Mouse (Mus musculus) adrenal gland, adult 2 months (tissue): ENCODE measurements around the gene Gm49391. TPM values are rescaled to one million over a fixed set of nuclear protein-coding genes. Genes with fewer than 3 reads are reported as not detected.
A peak's percentile ranks its signal among the peaks of the same experiment; 100 is the strongest.
"Not testable (repeated sequence)": the region's sequence is repeated elsewhere in the genome, so short reads cannot be mapped to it uniquely, and the experiment has no call there.

ENCODE experiments used
- DNase-seq: peaks from one replicate; pipeline ENCODE4 v3.0.0; 2021
- long read RNA-seq: library from polyadenylated mRNA; stranded (forward); transcript quantifications from one replicate; pipeline ENCODE4 v2.0.0, GENCODE M21; 2021
- polyA plus RNA-seq: library from polyadenylated mRNA; depleted of rRNA; stranded (reverse); fragments of >200 nt; gene quantifications from 2 replicates; pipeline ENCODE4 v1.2.3, GENCODE M21; 2012; rRNA removed
- total RNA-seq, 2 experiments: library from RNA; stranded (reverse); gene quantifications; 2 replicates each; pipeline ENCODE4 v1.2.3; 2021

Gene Gm49391
- total RNA-seq = 1 to 10 TPM in 1 of 2 experiments, not detected in 1; 1.0 TPM
- 0.16 TPM in 1 of 2 replicates, not detected in the other for polyA plus RNA-seq
- long read RNA-seq = 0 reads

DNA sequence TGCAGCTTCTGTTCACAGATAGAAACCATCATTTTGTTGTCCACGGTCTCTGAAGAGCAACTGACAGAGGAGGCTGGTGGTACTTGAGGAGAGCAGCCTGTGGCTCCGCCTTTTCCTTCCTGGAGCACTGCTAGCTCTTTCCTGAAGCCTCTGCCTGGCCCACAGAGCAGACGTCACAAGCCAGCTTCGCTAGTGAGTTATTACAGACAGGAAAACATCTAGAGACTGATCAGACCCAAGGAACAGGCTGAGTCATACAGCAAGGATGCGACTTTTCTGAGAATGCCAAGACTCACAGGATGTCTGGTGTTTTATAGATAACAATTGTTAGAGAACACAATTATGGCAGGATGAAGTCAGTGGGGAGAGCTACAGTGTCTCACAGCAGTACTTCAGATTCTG is at the start of gene Gm49391, which contains the start of gene Ctla2a:
Gene Gm49391, minus strand, starts transcription at position 72 of the 402 bp plus-strand sequence.
Gene Ctla2a, minus strand, starts transcription at position 126 of the 402 bp plus-strand sequence.
- peak; percentile 52 for DNase-seq

DNA sequence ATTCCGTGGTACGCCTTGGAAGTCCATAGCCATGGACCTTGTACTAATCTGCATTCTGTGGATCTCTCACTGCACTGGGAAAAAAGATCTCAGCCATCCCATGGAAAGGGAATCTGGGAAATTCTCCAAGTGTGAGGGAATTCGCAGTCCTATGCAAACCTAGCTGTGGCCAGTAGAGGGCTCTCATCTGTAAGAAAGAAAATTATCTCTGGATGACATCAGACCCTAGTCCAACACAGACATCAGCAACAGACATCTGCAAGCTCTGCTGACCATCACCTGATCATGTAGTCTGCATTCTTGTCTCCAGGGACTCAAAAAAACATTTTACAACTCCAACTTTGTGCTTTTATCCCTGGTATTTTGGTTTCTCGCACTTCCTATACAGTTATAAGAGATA is 35.9 kb upstream of the Gm49391 start:
- DNase-seq = not testable (repeated sequence)

DNA sequence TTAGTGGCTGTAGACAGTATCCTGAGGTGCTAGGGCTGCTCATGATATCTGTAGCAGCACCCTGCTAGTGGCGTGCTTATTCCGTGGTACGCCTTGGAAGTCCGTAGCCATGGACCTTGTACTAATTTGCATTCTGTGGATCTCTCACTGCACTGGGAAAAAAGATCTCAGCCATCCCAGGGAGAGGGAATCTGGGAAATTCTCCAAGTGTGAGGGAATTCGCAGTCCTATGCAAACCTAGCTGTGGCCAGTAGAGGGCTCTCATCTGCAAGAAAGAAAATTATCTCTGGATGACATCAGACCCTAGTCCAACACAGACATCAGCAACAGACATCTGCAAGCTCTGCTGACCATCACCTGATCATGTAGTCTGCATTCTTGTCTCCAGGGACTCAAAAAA is 27.6 kb upstream of the Gm49391 start:
- DNase-seq = not testable (repeated sequence)

DNA sequence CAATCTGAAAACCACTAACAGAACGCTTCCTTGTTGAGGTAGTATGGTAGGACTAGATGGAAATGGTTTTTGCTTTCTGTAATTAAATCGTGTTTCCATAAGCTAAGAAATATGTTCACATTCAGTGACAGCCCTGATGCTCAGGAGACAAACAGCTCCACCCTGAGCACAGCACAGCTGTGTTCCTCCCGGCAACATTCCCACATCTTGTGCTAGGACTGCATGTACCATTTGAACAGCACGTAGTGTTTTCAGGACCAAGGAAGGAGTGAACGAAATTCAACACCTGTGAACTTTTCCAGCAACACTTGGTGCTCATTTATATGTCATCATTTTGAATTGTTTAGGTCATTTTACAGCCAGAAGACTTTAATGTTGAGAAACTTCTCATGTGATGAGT is 25.3 kb upstream of the Gm49391 start:
- no peak for DNase-seq

DNA sequence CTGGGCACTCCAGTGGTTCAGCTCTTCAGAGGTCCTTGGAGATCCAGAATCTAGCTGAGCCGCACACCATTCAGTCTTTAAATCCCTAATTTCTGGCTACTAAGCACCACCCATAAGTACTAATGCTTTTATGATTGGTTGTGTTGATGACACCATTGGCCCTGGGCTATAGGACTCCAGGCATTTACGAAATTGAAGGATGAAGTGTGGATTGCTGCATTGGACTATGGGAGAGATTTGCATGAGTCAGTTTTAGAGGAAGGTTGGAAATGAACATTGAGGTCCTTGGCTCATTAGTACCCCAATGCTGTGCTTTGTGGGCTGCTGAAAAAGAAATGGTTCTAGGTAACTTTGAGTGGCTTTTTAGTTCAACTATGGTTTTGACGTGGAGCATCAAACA is 5.5 kb upstream of the Gm49391 start, which contains the start of gene Tpbpa:
Gene Tpbpa, minus strand, starts transcription at position 101 of the 400 bp plus-strand sequence.
- not testable (repeated sequence) for DNase-seq

DNA sequence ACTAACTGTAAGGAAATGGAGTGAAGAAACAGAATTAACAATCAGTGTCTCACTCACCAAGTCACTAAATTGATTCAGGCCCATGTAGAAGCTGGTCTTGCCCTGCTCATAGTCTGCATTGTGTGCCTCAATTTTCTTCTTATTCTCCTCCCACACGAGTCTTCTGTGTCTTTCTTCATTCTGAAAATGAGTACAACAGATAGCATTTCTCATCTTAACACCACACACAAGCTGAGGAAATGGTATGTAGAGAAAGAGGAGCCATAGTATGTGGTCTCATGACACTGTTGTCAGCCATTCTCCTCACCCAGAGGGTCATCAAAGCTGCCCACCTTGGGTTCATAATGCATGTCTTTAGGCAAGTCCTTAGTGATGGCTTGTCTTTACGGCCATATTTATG is 881 bp downstream of the Gm49391 start, which contains the start of gene Gm49393:
Gene Gm49393, minus strand, starts transcription at position 101 of the 400 bp plus-strand sequence.
- not testable (repeated sequence) for DNase-seq

DNA sequence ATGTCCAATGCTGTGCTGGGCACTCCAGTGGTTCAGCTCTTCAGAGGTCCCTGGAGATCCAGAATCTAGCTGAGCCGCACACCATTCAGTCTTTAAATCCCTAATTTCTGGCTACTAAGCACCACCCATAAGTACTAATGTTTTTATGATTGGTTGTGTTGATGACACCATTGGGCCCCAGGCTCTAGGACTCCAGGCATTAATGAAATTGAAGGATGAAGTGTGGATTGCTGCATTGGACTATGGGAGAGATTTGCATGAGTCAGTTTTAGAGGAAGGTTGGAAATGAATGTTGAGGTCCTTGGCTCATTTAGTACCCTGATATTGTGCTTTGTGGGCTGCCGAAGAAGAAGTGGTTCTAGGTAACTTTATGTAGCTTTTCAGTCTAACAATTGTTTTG is 31.6 kb downstream of the Gm49391 start, which contains the start of gene Tpbpb:
Gene Tpbpb, minus strand, starts transcription at position 101 of the 400 bp plus-strand sequence.
- DNase-seq = not testable (repeated sequence)

DNA sequence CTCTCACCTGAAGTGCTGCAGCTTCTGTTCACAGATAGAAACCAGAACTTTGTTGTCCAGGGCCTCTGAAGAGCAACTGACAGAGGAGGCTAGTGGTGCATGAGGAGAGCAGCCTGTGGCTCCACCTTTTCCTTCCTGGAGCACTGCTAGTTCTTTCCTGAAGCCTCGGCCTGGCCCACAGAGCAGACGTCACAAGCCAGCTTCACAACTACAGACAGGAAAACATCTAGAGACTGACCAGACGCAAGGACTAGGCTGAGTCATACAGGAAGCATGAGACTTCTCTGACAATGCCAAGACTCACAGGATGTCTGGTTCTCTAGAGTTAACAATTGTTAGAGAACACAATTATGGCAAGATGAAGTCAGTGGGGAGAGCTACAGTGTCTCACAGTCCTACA is 39.0 kb downstream of the Gm49391 start, which contains the start of gene Ctla2b:
Gene Ctla2b, minus strand, starts transcription at position 120 of the 400 bp plus-strand sequence.
- peak; percentile 60 for DNase-seq

DNA sequence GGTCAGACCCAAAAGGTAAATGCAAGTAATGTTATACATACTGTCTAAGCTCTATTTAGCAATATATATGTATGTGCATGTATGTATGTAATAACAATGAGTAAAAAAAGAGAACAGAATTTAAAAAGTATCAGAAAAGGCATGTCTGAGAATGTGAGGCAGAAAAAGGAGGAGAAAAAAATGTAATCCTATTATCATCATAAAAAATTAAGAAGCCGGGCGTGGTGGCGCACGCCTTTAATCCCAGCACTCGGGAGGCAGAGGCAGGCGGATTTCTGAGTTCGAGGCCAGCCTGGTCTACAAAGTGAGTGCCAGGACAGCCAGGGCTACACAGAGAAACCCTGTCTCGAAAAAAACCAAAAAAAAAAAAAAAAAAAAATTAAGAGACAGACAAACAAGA is 39.6 kb downstream of the Gm49391 start, which contains the start of gene Gm49392:
Gene Gm49392, minus strand, starts transcription at position 101 of the 400 bp plus-strand sequence.
- not testable (repeated sequence) for DNase-seq

DNA sequence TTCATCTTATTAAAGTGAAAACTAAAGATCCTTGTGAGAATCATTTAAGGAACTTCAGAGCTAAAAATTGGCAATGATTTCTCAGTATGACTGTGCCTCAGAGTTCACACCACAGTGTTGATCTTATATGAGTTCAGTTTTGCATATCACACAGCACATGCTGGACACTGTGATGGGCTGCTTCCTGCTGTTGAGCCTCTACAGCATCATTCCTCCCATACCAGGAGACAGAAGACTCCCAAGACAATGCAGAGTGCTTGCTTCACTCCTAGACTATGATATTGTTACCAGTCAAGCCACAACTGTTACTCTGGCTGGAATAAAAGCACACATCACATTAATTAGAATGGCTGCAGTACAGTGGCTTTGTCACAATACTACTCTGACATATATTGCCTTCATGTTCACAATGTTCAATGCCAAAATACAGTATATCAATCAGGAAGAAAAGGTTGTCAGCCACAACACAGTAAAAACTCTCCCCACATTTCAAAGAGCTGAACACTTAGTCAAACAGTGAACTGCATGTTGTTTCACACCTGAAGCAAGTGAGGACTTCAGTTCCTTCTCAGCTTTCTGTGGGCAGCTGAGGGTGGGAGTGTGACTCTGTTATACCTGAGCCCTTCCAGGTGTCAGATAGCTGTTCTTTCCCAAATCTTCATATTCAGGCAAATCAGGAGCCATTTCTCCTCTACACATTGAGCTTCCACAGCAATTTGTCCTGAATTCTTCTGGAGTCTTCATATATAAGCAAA is 40.8 kb downstream of the Gm49391 start:
- DNase-seq = no peak

DNA sequence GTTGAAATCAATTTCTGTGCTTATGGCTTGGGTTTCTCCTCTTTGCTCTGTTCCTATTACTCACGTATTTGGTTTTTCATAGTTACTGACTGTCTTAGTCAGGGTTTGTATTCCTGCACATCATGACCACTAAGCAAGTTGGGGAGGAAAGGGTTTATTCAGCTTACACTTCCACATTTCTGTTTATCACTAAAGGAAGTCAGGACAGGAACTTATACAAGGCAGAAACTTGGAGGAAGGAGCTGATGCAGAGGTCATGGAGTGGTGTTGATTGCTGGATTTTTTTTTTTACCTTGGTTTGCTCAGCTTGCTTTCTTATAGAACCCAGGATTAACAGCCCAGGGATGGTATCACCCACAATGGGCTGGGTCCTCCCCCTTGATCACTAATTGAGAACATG is 44.1 kb downstream of the Gm49391 start:
- DNase-seq = no peak

DNA sequence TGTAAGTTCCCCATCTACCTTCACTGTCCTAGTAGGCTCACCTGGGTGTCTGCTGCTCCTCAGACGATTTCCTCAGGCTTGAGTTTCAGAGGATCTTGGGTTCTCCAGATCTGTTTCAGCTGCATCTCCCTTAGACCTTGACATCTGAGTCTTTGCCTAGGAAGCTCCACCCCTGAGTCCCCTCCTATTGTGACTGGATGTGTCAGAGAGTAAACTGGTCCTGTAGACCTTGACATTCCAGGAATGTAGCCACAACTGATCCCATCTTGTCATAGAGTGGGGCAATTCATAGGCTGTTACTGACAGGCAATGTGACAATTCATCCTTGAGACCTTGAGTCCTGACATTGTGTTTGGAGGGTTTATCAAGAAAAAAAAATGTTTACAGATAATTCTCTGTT is 72.1 kb downstream of the Gm49391 start, which contains the start of gene 4930486L24Rik:
Gene 4930486L24Rik, minus strand, starts transcription at position 195 of the 400 bp plus-strand sequence.
- DNase-seq = peak; percentile 83

DNA sequence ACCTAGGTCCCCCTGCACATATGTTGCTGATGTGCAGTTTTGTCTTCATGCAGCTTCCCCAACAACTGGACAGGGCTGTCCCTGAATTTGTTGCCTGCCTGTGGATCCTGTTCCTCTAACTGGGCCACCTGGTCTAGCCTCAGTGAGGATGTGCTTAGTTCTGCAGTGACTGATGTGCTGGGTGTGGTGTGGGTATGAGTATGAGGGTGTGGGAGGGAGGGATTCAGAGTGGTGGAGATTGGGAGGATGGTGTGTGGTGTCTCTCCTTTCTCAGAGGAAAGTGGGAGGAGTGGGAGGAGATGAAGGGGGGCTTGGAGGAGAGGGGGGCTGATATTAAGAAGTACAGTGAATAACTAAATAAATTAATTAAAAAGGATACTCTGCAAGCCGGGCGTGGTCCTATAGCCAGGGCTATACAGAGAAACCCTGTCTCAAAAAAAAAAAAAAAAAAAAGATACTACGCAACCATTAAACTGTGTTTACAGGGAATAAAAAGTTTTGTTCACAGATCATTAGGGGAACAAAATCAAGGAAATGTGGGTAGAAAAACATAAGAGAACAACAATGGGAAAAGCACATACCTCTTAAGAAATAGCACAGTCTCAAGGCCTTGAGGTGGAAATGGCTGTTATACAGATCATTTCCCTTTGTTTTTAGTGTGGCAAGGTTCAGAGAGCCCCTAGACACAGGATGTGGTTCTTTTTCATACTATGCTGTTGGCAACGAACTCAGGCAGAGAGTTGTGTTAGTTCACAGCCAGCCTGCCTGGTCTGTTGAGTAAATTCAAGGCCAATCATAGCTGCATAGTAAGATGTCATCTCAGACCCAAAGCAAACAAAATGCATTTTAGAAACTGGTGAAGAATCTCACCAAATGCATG is 87.9 kb downstream of the Gm49391 start:
- no peak for DNase-seq

Other genes starting within 250 kb of the Gm49391 start
- gene BC051665, start 150.2 kb downstream of the Gm49391 start, total RNA-seq = not detected
- not detected in 2 replicates for gene BC051665, start 150.2 kb downstream of the Gm49391 start, polyA plus RNA-seq
- not detected for gene Ctsll3, start 133.7 kb downstream of the Gm49391 start, total RNA-seq
- gene Ctsll3, start 133.7 kb downstream of the Gm49391 start, polyA plus RNA-seq = not detected in 2 replicates
- 10 to 100 TPM in 1 of 2 experiments, 1 to 10 TPM in 1; 1.5 to 45.8 TPM for gene 4930486L24Rik, start 72.1 kb downstream of the Gm49391 start, total RNA-seq
- gene 4930486L24Rik, start 72.1 kb downstream of the Gm49391 start, polyA plus RNA-seq = 3.8 and 6.1 TPM in 2 replicates
- under 1 TPM in 1 of 2 experiments, not detected in 1; 0.61 TPM for gene Gm49392, start 39.7 kb downstream of the Gm49391 start, total RNA-seq
- gene Gm49392, start 39.7 kb downstream of the Gm49391 start, polyA plus RNA-seq = 0.15 TPM in 1 of 2 replicates, not detected in the other
- 1 to 10 TPM; 2.4 to 3.1 TPM for gene Ctla2b, start 39.1 kb downstream of the Gm49391 start, total RNA-seq
- gene Ctla2b, start 39.1 kb downstream of the Gm49391 start, polyA plus RNA-seq = not detected in 2 replicates
- gene Tpbpb, start 31.7 kb downstream of the Gm49391 start, total RNA-seq = not detected
- not detected in 2 replicates for gene Tpbpb, start 31.7 kb downstream of the Gm49391 start, polyA plus RNA-seq
- gene Gm49393, start 981 bp downstream of the Gm49391 start, total RNA-seq = not detected
- not detected in 2 replicates for gene Gm49393, start 981 bp downstream of the Gm49391 start, polyA plus RNA-seq
- 10 to 100 TPM; 19.3 to 47.5 TPM for gene Ctla2a, start 54 bp upstream of the Gm49391 start, total RNA-seq
- 0.46 and 0.91 TPM in 2 replicates for gene Ctla2a, start 54 bp upstream of the Gm49391 start, polyA plus RNA-seq
- not detected for gene Tpbpa, start 5.4 kb upstream of the Gm49391 start, total RNA-seq
- not detected in 2 replicates for gene Tpbpa, start 5.4 kb upstream of the Gm49391 start, polyA plus RNA-seq
- gene Ctsj, start 69.4 kb upstream of the Gm49391 start, total RNA-seq = not detected
- not detected in 2 replicates for gene Ctsj, start 69.4 kb upstream of the Gm49391 start, polyA plus RNA-seq
- not detected for gene Ctsq, start 104.1 kb upstream of the Gm49391 start, total RNA-seq
- not detected in 2 replicates for gene Ctsq, start 104.1 kb upstream of the Gm49391 start, polyA plus RNA-seq
- gene Ctsr, start 227.7 kb upstream of the Gm49391 start, total RNA-seq = not detected
- gene Ctsr, start 227.7 kb upstream of the Gm49391 start, polyA plus RNA-seq = not detected in 2 replicates